Mouse (Mus musculus): ENCODE results near the gene Prnd. TPM values are rescaled to one million over a fixed set of nuclear protein-coding genes. Genes with fewer than 3 reads are reported as not detected.
A peak's percentile ranks its signal among the peaks of the same experiment; 100 is the strongest.

Gene Prnd
- total RNA-seq, 2 experiments from 2014 or later: 0.97 to 1.6 TPM

- no peak for DNase-seq
Measured at GRCm38 (mm10) chr2:131940506-131940905, 10.2 kb upstream of the Prnd start.

- DNase-seq: no peak
Measured at GRCm38 (mm10) chr2:131941501-131941900, 9.2 kb upstream of the Prnd start.

GRCm38 (mm10) chr2:131944370-131944769 lies 6.3 kb upstream of the Prnd start:
- no peak for DNase-seq

GRCm38 (mm10) chr2:131945225-131945624 lies 5.4 kb upstream of the Prnd start:
- DNase-seq: no peak

GRCm38 (mm10) chr2:131945765-131946164 lies 4.9 kb upstream of the Prnd start:
- no peak for DNase-seq

- no peak for DNase-seq
Measured at GRCm38 (mm10) chr2:131946351-131946750, 4.3 kb upstream of the Prnd start.

- no peak for DNase-seq
Measured at GRCm38 (mm10) chr2:131948156-131948555, 2.5 kb upstream of the Prnd start.

- DNase-seq: no peak
Measured at GRCm38 (mm10) chr2:131948916-131949639, 1.6 kb upstream of the Prnd start.

GRCm38 (mm10) chr2:131949767-131950597 lies 679 bp upstream of the Prnd start:
- no peak for DNase-seq

GRCm38 (mm10) chr2:131952456-131952855 lies 1.8 kb downstream of the Prnd start:
- DNase-seq: no peak

- DNase-seq: no peak
Measured at GRCm38 (mm10) chr2:131952961-131953538, 2.4 kb downstream of the Prnd start.

GRCm38 (mm10) chr2:131953711-131954110 lies 3.0 kb downstream of the Prnd start:
- DNase-seq: no peak

GRCm38 (mm10) chr2:131954835-131955234 lies 4.2 kb downstream of the Prnd start:
- DNase-seq: no peak

GRCm38 (mm10) chr2:131955264-131955663 lies 4.6 kb downstream of the Prnd start:
- DNase-seq: no peak

- DNase-seq: no peak
Measured at GRCm38 (mm10) chr2:131956336-131957256, 5.9 kb downstream of the Prnd start.

GRCm38 (mm10) chr2:131957731-131958222 lies 7.1 kb downstream of the Prnd start:
- DNase-seq: no peak

- no peak for DNase-seq
Measured at GRCm38 (mm10) chr2:131961671-131962070, 11.0 kb downstream of the Prnd start.

GRCm38 (mm10) chr2:131970597-131970996 lies 19.9 kb downstream of the Prnd start:
- peak; percentile 3 for DNase-seq

GRCm38 (mm10) chr2:131971098-131971497 lies 20.4 kb downstream of the Prnd start:
- DNase-seq: no peak

GRCm38 (mm10) chr2:131976663-131977062 lies 26.0 kb downstream of the Prnd start:
- no peak for DNase-seq

GRCm38 (mm10) chr2:131980866-131981265 lies 30.2 kb downstream of the Prnd start:
- peak; percentile 21 for DNase-seq

All from gastrocnemius, postnatal 25 days (tissue).